Mouse (Mus musculus): ENCODE measurements around the gene Zzef1. TPM values are rescaled to one million over a fixed set of nuclear protein-coding genes. Genes with fewer than 3 reads are reported as not detected.

The Zzef1 gene
- polyA plus RNA-seq, 1 experiment from 2014 or later, result 17.0 TPM

- no peaks in the 10 kb centered on the region for H3K9me3 ChIP-seq (ENCODE audit: control insufficient read depth, low read length)
- no peak for ATAC-seq
- H3K4me3 ChIP-seq (replicated peaks; ENCODE audit: low read length), result no peak overlapping the region
- no peak overlapping the region for H3K4me2 ChIP-seq (ENCODE audit: low read length)
- H3K36me3 ChIP-seq (ENCODE audit: control insufficient read depth, insufficient read depth), result peaks cover 49% of the 10 kb centered on the region
- H3K27ac ChIP-seq (ENCODE audit: low read length), result no peak overlapping the region
- WGBS, result 79% methylated on average over 7 of the region's 7 CpGs
- H3K4me1 ChIP-seq (replicated peaks; ENCODE audit: control insufficient read depth, insufficient read depth, low read length), result no peaks in the 10 kb centered on the region
- H3K9ac ChIP-seq (replicated peaks; ENCODE audit: low read depth, low read length), result no peak overlapping the region
- H3K27me3 ChIP-seq (replicated peaks; ENCODE audit: control insufficient read depth, insufficient read depth, low read length), result no peaks in the 10 kb centered on the region
Observed at GRCm38 (mm10) chr11:72917299-72917996, 121.4 kb downstream of the Zzef1 start.

DNA sequence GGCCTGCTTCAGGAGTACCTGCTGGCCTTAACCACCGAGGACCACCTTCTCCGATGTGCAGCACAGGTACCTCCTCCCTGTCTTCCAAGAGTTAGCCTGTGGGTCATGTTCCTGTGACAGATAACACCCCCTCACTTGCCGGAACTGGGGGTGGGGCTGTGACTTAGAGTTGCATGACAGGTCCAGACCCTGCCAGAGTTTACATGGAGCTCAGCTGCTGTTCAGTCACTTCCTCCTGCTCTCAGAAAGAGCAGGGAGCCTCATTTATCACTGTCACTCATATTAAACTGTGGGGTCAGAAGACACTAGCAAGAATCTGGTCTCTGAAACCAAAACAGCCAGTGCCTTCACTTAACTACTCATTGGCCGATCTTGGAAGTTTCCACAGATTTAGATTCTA is 127.1 kb downstream of the Zzef1 start:
- Histone ChIP-seq H3K4me1 (replicated peaks; ENCODE audit: control insufficient read depth, insufficient read depth, low read length) (no peaks in the 10 kb centered on the region), H3K4me3 (replicated peaks; ENCODE audit: low read length) (no peak overlapping the region), H3K27me3 (replicated peaks; ENCODE audit: control insufficient read depth, insufficient read depth, low read length) (no peaks in the 10 kb centered on the region), H3K9ac (replicated peaks; ENCODE audit: low read depth, low read length) (no peak overlapping the region), H3K4me2 (ENCODE audit: low read length) (no peak overlapping the region), H3K27ac (ENCODE audit: low read length) (no peak overlapping the region), H3K36me3 (ENCODE audit: control insufficient read depth, insufficient read depth) (peaks cover 22% of the 10 kb centered on the region), H3K9me3 (ENCODE audit: control insufficient read depth, low read length) (no peaks in the 10 kb centered on the region)
- no peak for ATAC-seq
- 94% methylated on average over 4 of the region's 4 CpGs for WGBS

- Histone ChIP-seq H3K27me3 (replicated peaks; ENCODE audit: control insufficient read depth, insufficient read depth, low read length) (no peaks in the 10 kb centered on the region), H3K27ac (ENCODE audit: low read length) (no peak overlapping the region), H3K9ac (replicated peaks; ENCODE audit: low read depth, low read length) (no peak overlapping the region), H3K4me3 (replicated peaks; ENCODE audit: low read length) (no peak overlapping the region), H3K4me2 (ENCODE audit: low read length) (no peak overlapping the region), H3K4me1 (replicated peaks; ENCODE audit: control insufficient read depth, insufficient read depth, low read length) (0 out of 2 replicates have a peak, but pooled peaks cover 2% of the 10 kb centered on the region), H3K36me3 (ENCODE audit: control insufficient read depth, insufficient read depth) (peaks cover 17% of the 10 kb centered on the region; the same call in 1 of the 2 replicates), H3K9me3 (ENCODE audit: control insufficient read depth, low read length) (no peaks in the 10 kb centered on the region)
- no peak for ATAC-seq
- WGBS, result 94% methylated on average over 1 of the region's 1 CpGs
Observed at GRCm38 (mm10) chr11:72924458-72924857, 128.4 kb downstream of the Zzef1 start.

DNA sequence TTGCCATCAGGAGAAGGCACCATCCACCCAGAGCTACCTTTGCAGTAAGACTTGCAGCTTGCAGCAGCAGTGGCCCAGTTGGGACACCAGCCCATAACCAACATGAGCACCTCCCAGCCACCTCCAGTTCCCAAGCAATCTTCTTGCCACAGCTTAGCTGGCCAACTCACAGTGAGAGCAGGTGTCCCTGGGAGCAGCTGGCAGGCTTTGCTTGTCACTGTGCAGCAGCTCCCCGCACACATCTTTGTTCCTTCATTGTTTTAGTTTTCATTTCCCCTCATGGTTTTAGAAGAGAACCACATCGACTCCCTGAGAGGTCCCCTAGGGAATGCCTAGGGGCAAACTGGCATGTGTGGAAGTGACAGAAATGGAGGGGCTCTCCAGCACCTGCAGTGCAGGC is 129.0 kb downstream of the Zzef1 start:
- no peak for ATAC-seq
- WGBS, result 77% methylated on average over 2 of the region's 2 CpGs

DNA sequence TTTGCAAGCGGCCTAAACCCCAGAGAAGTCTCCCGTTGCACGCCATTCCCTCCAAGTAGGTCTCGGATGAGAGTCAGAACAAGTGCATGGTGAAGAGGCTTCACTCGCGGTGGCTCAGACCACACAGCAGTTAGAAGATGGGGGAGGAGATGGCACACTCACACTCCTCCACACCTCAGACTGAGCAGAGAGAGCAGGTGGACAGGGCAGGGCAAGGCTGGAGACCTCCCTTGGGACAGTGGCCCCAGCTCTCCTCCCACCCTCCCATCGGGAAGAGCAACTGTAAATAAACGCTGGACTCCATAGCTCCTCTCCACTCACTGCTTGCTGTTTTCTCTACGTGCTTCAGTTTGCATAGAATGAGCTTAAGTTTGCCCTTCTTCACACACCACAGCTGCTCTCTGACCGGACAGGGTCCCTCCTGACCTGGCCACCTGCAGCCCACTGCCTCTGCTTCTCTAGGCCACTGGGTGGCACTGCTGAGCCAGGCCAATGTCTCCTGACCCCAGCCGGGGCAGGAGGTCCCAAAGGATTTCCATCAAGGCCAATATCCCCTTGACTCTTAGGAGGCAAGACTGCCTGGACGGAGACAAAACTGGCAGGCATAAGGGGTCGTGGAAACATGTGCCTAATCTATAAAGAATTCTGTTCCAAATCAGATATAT is 130.3 kb downstream of the Zzef1 start:
- no peak overlapping the region for H3K4me3 ChIP-seq (replicated peaks; ENCODE audit: low read length)
- H3K4me1 ChIP-seq (replicated peaks; ENCODE audit: control insufficient read depth, insufficient read depth, low read length), result 0 out of 2 replicates have a peak, but pooled peaks cover 2% of the 10 kb centered on the region
- 54% methylated on average over 13 of the region's 13 CpGs for WGBS
- ATAC-seq, result no peak
- H3K27ac ChIP-seq (ENCODE audit: low read length), result no peak overlapping the region
- no peaks in the 10 kb centered on the region for H3K27me3 ChIP-seq (replicated peaks; ENCODE audit: control insufficient read depth, insufficient read depth, low read length)
- H3K9me3 ChIP-seq (ENCODE audit: control insufficient read depth, low read length), result no peaks in the 10 kb centered on the region
- no peak overlapping the region for H3K4me2 ChIP-seq (ENCODE audit: low read length)
- peaks cover 13% of the 10 kb centered on the region; the same call in 1 of the 2 replicates for H3K36me3 ChIP-seq (ENCODE audit: control insufficient read depth, insufficient read depth)
- no peak overlapping the region for H3K9ac ChIP-seq (replicated peaks; ENCODE audit: low read depth, low read length)

More for the DNA sequence above, 129.0 kb downstream of the Zzef1 start:
- Histone ChIP-seq H3K4me3 (replicated peaks; ENCODE audit: low read length) (no peak overlapping the region), H3K27me3 (replicated peaks; ENCODE audit: control insufficient read depth, insufficient read depth, low read length) (no peaks in the 10 kb centered on the region), H3K4me2 (ENCODE audit: low read length) (no peak overlapping the region), H3K9ac (replicated peaks; ENCODE audit: low read depth, low read length) (no peak overlapping the region), H3K4me1 (replicated peaks; ENCODE audit: control insufficient read depth, insufficient read depth, low read length) (0 out of 2 replicates have a peak, but pooled peaks cover 2% of the 10 kb centered on the region), H3K36me3 (ENCODE audit: control insufficient read depth, insufficient read depth) (peaks cover 17% of the 10 kb centered on the region; the same call in 1 of the 2 replicates), H3K27ac (ENCODE audit: low read length) (no peak overlapping the region), H3K9me3 (ENCODE audit: control insufficient read depth, low read length) (no peaks in the 10 kb centered on the region)

DNA sequence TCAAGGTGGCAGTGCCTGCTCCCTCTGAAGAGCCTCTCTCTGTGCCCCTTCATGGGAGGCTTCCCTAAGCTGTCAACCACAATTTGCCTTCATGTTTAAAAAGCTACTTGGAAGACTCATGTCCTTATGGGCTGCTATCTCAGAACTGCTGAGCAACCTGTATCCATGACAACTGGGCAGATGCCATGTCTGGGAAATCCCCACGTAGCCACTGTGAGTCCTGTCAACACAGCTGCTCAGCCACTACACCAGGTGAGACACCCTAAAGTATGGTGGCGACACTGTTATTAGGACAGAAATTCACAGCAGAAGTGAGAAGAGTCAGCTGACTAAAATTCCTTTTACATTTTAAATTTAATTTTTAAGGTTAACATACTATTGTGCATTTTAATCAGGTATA is 132.5 kb downstream of the Zzef1 start:
- H3K36me3 ChIP-seq (ENCODE audit: control insufficient read depth, insufficient read depth), result peaks cover 2% of the 10 kb centered on the region; the same call in 1 of the 2 replicates
- WGBS, result 50% methylated on average over 2 of the region's 2 CpGs
- no peaks in the 10 kb centered on the region for H3K27me3 ChIP-seq (replicated peaks; ENCODE audit: control insufficient read depth, insufficient read depth, low read length)
- 0 out of 2 replicates have a peak, but pooled peaks cover 2% of the 10 kb centered on the region for H3K4me1 ChIP-seq (replicated peaks; ENCODE audit: control insufficient read depth, insufficient read depth, low read length)
- no peak overlapping the region for H3K4me2 ChIP-seq (ENCODE audit: low read length)
- H3K4me3 ChIP-seq (replicated peaks; ENCODE audit: low read length), result no peak overlapping the region
- no peak overlapping the region for H3K27ac ChIP-seq (ENCODE audit: low read length)
- H3K9ac ChIP-seq (replicated peaks; ENCODE audit: low read depth, low read length), result no peak overlapping the region
- H3K9me3 ChIP-seq (ENCODE audit: control insufficient read depth, low read length), result no peaks in the 10 kb centered on the region
- no peak for ATAC-seq

DNA sequence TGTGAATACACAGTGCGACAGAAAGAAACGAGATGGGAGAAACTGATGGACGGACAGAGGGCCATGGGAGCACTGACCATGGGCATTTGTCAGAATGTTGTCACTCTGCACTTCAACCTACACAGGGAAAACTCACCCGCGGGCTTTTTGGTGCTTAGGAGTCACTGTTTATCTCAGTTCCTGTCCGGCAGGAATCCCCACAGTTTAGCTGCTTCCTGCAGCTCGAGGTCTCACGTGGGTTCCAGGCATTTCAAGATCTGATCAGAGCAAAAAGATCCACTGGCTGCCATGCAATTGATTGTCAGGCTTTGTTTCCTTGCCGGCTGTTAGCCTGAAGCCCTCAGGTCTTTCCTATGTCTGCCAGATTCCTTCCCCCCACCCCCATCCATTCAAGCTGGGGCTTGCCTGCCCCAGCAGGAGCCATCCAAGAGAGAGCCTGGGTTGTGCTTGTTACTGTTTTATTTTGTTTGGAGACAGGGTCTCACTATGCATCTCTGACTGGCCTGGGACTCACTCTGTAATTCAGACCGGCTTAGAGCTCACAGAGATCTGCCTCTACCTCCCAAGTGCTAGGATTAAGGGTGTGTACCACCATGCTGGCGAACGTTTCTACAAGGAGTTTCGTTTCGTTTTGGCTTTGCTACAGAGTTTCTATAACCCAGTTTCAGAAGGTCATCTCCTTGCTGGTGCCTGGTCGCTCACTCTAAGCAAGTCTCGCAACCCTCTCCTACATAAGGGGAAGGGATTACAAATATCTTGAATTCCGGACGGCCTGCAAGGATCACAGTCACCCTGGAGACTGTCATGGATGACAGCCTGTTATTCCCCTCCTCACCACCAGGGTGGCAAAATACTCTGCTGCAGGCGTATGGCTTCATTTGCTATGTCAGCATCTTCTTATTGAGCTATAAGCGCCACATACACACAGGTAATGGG is 144.4 kb downstream of the Zzef1 start:
- Histone ChIP-seq H3K9ac (replicated peaks; ENCODE audit: low read depth, low read length) (no peak overlapping the region), H3K4me1 (replicated peaks; ENCODE audit: control insufficient read depth, insufficient read depth, low read length) (peaks cover 3% of the 10 kb centered on the region; the same call in 1 of the 2 replicates), H3K9me3 (ENCODE audit: control insufficient read depth, low read length) (no peaks in the 10 kb centered on the region), H3K4me3 (replicated peaks; ENCODE audit: low read length) (peak overlapping the region; percentile 37), H3K36me3 (ENCODE audit: control insufficient read depth, insufficient read depth) (no peaks in the 10 kb centered on the region), H3K4me2 (ENCODE audit: low read length) (peak overlapping the region; percentile 21), H3K27me3 (replicated peaks; ENCODE audit: control insufficient read depth, insufficient read depth, low read length) (no peaks in the 10 kb centered on the region), H3K27ac (ENCODE audit: low read length) (no peak overlapping the region)
- WGBS, result 25% methylated on average over 20 of the region's 20 CpGs
- peak; percentile 52; the same call in 1 of the 2 replicates for ATAC-seq

DNA sequence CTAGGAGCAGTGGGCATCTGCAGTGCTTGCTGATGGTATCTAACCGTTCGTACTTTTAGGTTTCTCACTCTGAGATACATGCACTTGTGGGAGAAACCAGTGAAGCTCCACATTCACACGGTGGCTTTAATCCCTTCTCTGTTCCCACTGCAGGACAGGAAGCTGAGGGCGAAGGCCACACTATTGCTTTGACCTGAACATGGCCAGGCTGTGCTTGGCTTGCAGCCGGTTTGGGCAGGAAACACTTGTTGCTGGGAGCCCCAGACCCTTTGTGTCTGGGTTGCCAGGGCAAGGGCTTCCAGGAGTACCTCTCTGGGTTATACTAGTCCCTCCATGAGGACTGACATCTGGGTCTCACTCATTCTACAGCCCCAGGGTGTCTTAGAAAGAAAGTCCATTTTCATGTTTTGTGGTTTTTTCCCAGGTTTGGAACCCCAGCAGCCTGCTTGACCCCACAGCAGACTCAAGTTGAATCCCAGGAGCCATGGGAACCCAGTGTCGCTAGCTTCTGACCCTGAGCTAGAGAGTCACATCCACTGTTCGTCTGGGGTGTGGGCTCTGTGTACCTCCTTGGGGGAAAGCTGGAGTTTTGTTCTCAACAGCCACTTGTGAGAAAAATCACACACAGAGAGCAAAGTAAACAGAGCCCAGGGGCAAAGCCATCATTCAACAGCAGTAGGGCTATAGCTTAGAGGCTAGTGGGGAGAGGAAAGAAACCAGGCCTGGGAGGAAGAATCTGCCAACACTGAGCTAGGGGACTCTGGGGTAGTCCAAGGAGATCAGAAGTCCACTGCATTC is 149.2 kb downstream of the Zzef1 start:
- peaks cover 3% of the 10 kb centered on the region; the same call in 1 of the 2 replicates for H3K4me1 ChIP-seq (replicated peaks; ENCODE audit: control insufficient read depth, insufficient read depth, low read length)
- H3K27ac ChIP-seq (ENCODE audit: low read length), result no peak overlapping the region
- no peak overlapping the region for H3K9ac ChIP-seq (replicated peaks; ENCODE audit: low read depth, low read length)
- ATAC-seq, result no peak
- H3K4me2 ChIP-seq (ENCODE audit: low read length), result no peak overlapping the region
- no peaks in the 10 kb centered on the region for H3K36me3 ChIP-seq (ENCODE audit: control insufficient read depth, insufficient read depth)
- H3K4me3 ChIP-seq (replicated peaks; ENCODE audit: low read length), result no peak overlapping the region
- 79% methylated on average over 7 of the region's 7 CpGs for WGBS
- no peaks in the 10 kb centered on the region for H3K9me3 ChIP-seq (ENCODE audit: control insufficient read depth, low read length)
- no peaks in the 10 kb centered on the region for H3K27me3 ChIP-seq (replicated peaks; ENCODE audit: control insufficient read depth, insufficient read depth, low read length)
